Mouse (Mus musculus) brain, adult 10 weeks (tissue): ENCODE results near the gene Gm6588. TPM values are rescaled to one million over a fixed set of nuclear protein-coding genes. Genes with fewer than 3 reads are reported as not detected.

Experiments
- polyA plus RNA-seq: library from polyadenylated mRNA; stranded (reverse); fragments of 350-450 nt; fragmentation: Illumina TruSeq; extraction: RNeasy Lipid Tissue Mini Kit (QIAGEN cat#74804); gene quantifications from one replicate; pipeline ENCODE4 v1.2.3, GENCODE M21; 2015; ENCODE audit warnings: low read depth, low replicate concordance

The Gm6588 gene
- polyA plus RNA-seq = not detected

GRCm38 (mm10) chr5:112448747-112449440 is at the start of gene Gm6588:
TSS of gene Gm6588 (plus strand) at chr5:112449426.

Other genes with a start within 250 kb of the Gm6588 start
- gene Cryba4, start 196.9 kb upstream of the Gm6588 start, polyA plus RNA-seq = 2.8 TPM
- gene Crybb1, start 193.6 kb upstream of the Gm6588 start, polyA plus RNA-seq = 10.2 TPM
- gene Tpst2, start 172.7 kb upstream of the Gm6588 start, polyA plus RNA-seq = 34.6 TPM
- gene Tfip11, start 123.1 kb upstream of the Gm6588 start, polyA plus RNA-seq = 29.9 TPM
- gene Srrd, start 106.4 kb upstream of the Gm6588 start, polyA plus RNA-seq = 37.9 TPM
- 22.1 TPM for gene Hps4, start 106.3 kb upstream of the Gm6588 start, polyA plus RNA-seq
- gene Gm6583, start 93.4 kb upstream of the Gm6588 start, polyA plus RNA-seq = 0.19 TPM
- gene Asphd2, start 54.6 kb upstream of the Gm6588 start, polyA plus RNA-seq = 105 TPM
- gene Sez6l, start 127.8 kb downstream of the Gm6588 start, polyA plus RNA-seq = 80.8 TPM